Mouse (Mus musculus) colon, adult 2 months (tissue): ENCODE measurements around the gene 9130409I23Rik. TPM values are rescaled to one million over a fixed set of nuclear protein-coding genes. Genes with fewer than 3 reads are reported as not detected.

ENCODE experiments used
- polyA plus RNA-seq: library from polyadenylated mRNA; depleted of rRNA; stranded (reverse); fragments of >200 nt; gene quantifications from 2 replicates; pipeline ENCODE4 v1.2.3, GENCODE M21; 2012; rRNA removed

The 9130409I23Rik gene
- polyA plus RNA-seq = not detected in 2 replicates

GRCm38 (mm10) chr1:181050937-181051336 lies at the start of gene 9130409I23Rik:
TSS of gene 9130409I23Rik (plus strand) at chr1:181051237.

DNA sequence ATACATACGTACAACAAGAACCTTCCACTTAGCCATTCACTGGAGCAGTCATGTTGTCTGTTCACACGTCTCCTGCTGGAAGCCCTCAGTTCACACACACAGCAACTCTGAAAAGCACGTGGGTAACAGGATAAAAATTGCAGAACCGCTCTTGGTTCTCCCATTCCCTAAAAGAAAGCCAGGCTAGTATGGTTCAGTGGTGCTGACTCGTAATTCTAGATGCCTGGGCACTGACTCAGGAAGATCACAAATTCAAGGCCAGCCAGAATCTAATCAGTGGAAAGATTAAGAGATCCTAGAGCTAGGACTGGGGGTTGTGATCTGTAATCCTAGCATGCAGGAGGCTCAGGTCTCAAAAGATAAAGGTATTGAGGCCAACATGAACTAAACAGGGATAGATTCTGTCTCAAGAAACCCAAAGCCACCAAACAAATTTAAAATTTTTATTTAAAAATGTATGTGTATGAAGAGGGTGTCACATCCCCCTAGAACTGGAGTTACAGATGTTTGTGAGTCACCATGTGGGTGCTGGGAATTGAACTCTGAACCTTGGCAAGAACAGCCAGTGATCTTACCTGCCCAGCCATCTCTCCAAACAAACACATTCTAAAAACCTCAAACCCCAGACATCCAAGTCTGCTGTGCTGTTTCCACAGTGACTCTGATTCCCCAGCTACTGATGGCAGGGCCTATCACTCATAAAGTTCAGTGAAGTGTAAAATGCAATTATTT lies 30.1 kb upstream of the 9130409I23Rik start, which contains the start of gene Ephx1:
Gene Ephx1, minus strand, starts transcription at position 149 of the 732 bp plus-strand sequence.

Other genes starting within 250 kb of the 9130409I23Rik start
- gene H3f3a, start 237.3 kb upstream of the 9130409I23Rik start, polyA plus RNA-seq = 239 and 316 TPM in 2 replicates
- gene Sde2, start 200.1 kb upstream of the 9130409I23Rik start, polyA plus RNA-seq = 5.8 and 6.5 TPM in 2 replicates
- not detected in 2 replicates for gene Lefty2, start 158.1 kb upstream of the 9130409I23Rik start, polyA plus RNA-seq
- gene Pycr2, start 146.9 kb upstream of the 9130409I23Rik start, polyA plus RNA-seq = 47.6 and 53.9 TPM in 2 replicates
- gene Lefty1, start 116.2 kb upstream of the 9130409I23Rik start, polyA plus RNA-seq = 24.5 and 35.0 TPM in 2 replicates
- 143 and 149 TPM in 2 replicates for gene Tmem63a, start 108.9 kb upstream of the 9130409I23Rik start, polyA plus RNA-seq
- gene Ephx1, start 30.3 kb upstream of the 9130409I23Rik start, polyA plus RNA-seq = 22.7 TPM in 2 replicates
- 5.4 and 5.9 TPM in 2 replicates for gene Nvl, start 93.0 kb downstream of the 9130409I23Rik start, polyA plus RNA-seq
- 11.2 and 13.1 TPM in 2 replicates for gene Cnih4, start 93.5 kb downstream of the 9130409I23Rik start, polyA plus RNA-seq
- 31.5 and 32.3 TPM in 2 replicates for gene Wdr26, start 160.8 kb downstream of the 9130409I23Rik start, polyA plus RNA-seq